Mouse (Mus musculus): ENCODE results near the gene Atl2.

DNA sequence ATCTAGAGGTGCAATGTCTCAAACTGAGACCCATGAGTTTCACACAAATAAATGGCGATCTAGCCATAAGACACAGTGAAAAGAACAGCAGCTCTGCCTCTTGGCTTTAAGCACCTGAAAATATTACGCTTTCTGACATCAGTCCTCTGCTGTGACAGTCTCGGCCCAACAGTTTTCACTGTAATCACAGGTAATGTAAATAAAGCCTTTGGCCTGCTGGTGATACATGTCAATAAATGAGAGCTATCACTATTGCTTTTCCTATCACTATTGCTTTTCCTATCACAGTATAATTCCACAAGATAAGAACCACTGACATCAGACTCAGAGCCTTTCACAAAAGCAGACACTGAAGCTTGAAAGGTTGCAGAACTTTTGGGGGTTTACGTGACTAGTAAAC lies 8.7 kb upstream of the Atl2 start:
- TF ChIP-seq CTCF (IDR thresholded peaks at IDR 0.05; ENCODE audit: insufficient read depth, low read length): no peak
- no peak for TF ChIP-seq POLR2A (IDR thresholded peaks at IDR 0.05; ENCODE audit: borderline replicate concordance, extremely low read depth, low read depth, low read length)

All from lung, adult 2 months (tissue).